Mouse (Mus musculus): Measurements from ENCODE around the gene Mmp14. TPM values are rescaled to one million over a fixed set of nuclear protein-coding genes. Genes with fewer than 3 reads are reported as not detected.

Gene Mmp14
- total RNA-seq, 2 experiments from 2014 or later, result 8.5 to 14.0 TPM

- Histone ChIP-seq H3K27ac (no peak overlapping the region), H3K4me3 (no peak overlapping the region)
- no peak for TF ChIP-seq CTCF (IDR thresholded peaks at IDR 0.05)
- intact Hi-C loops (cut with DNase I), result no loop called here
- DNase-seq, result no peak
Measured at GRCm38 (mm10) chr14:54474744-54475143, 43.3 kb downstream of the Mmp14 start.

DNA sequence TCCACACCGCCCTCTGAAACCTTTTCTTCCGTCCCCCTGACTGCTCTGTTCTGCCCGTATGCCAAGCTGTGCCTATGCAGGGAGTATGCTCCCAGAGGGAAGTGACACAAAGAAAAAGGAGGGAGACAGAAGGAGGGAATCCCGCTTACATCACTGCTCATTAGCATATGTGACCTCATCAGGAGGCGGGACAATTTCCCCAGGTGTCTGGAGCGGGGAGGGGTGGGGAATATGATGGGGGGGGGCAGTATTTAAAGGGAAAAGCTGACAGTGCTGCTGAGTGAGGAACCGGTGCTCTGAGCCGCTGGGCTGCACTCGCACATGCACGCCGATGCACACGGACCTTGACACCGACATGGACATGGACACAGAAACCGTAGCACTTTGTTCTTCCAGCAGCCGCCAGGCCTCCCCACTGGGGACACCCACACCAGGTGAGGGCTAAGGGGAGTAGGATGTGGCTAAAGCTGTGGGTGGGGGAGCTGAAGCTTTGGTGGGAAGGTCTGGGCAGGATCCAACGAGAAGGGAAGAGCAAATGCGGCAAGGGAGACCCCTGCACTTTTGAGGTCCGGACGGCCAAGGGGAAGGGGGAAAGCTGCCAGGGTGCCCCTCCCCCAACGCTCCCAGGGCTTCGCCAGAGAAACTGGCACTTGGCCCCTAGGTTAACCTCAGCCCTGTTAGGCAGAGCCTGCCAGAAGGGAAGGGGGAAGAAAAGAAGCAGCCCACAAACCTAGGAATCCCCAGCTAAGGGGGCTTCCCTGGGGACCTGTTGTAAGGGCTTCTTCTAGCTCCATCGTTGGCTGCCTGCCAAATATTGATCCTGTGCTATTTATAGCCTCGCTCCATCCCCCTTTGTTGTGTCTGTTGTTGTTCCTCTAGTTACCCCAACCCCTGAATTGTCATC, 44.8 kb downstream of the Mmp14 start, which contains the start of gene Rem2:
Rem2 (plus strand) TSS at position 160 of the 904 bp plus-strand sequence.
- H3K27ac ChIP-seq, result no peak within 1 kb of the TSS
- no peak for TF ChIP-seq CTCF (IDR thresholded peaks at IDR 0.05)
- intact Hi-C loops (cut with DNase I), result no loop called here
- DNase-seq, result peak; percentile 22
- H3K4me3 ChIP-seq, result peak within 1 kb of the TSS; percentile 52

DNA sequence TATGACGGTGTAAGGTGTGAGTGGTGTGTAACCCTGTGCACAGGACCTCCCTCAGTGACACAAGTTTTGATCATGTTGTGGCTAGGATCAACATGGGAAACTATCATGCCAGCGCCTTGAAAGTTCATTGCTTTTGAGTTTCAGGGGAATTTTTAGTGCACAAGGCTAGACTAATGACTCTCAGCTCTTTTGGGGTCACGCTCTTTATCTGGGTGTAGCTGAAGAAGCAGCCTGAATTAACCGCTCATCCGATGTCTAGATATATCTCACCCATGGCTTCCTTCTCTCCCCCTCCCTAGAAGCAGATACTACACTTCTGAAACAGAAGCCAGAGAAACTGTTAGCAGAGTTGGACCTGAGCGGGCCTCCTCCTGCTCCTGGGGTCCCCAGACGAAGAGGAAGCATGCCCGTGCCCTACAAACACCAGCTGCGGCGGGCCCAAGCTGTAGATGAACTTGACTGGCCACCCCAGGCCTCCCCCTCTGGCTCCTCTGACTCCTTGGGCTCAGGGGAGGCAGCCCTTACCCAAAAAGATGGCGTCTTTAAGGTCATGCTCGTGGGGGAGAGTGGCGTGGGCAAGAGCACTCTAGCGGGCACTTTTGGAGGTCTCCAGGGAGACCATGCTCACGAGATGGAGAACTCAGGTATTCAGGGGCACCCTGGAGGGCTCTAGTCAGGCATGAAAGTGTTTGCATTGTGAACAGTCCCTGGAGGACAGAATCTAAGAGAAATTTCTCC, 45.9 kb downstream of the Mmp14 start:
- no peak for TF ChIP-seq CTCF (IDR thresholded peaks at IDR 0.05)
- intact Hi-C loops (cut with DNase I), result no loop called here
- H3K27ac ChIP-seq, result no peak overlapping the region
- no peak for DNase-seq
- H3K4me3 ChIP-seq, result no peak overlapping the region

GRCm38 (mm10) chr14:54479451-54479920, 48.1 kb downstream of the Mmp14 start:
- no peak for DNase-seq
- intact Hi-C loops (cut with DNase I), result no loop called here
- Histone ChIP-seq H3K27ac (no peak overlapping the region), H3K4me3 (peak overlapping the region; percentile 67)
- no peak for TF ChIP-seq CTCF (IDR thresholded peaks at IDR 0.05)

DNA sequence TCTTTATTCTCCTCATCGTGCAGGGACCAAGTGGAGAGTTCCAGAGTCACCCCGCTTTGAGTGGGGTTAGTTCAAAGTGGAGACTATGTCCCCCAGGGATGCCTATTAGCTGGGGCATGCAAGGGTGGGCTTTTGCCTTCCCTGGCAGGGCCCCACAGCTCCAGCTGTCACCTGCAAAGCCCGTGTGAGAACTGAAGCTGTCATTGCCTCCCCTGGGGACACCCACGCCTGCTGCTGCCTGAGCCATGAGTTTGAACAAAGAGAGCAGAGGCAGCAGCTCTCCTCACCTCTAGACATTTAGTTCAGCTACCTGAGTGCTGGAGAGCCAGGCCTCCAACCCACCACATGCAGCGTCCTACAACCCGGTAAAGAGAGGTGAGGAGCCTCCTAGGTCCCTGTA, 49.3 kb downstream of the Mmp14 start:
- DNase-seq, result no peak
- no peak for TF ChIP-seq CTCF (IDR thresholded peaks at IDR 0.05)
- intact Hi-C loops (cut with DNase I), result no loop called here
- no peak overlapping the region for H3K27ac ChIP-seq
- no peak overlapping the region for H3K4me3 ChIP-seq

- Histone ChIP-seq H3K27ac (no peak overlapping the region), H3K4me3 (no peak overlapping the region)
- intact Hi-C loops (cut with DNase I), result no loop called here
- no peak for DNase-seq
- TF ChIP-seq CTCF (IDR thresholded peaks at IDR 0.05), result no peak
Measured at GRCm38 (mm10) chr14:54481402-54481801, 50.0 kb downstream of the Mmp14 start.

- no peak for DNase-seq
- intact Hi-C loops (cut with DNase I), result no loop called here
- H3K4me3 ChIP-seq, result no peak overlapping the region
- no peak overlapping the region for H3K27ac ChIP-seq
- TF ChIP-seq CTCF (IDR thresholded peaks at IDR 0.05), result peak; percentile 72
Measured at GRCm38 (mm10) chr14:54482498-54482897, 51.1 kb downstream of the Mmp14 start.

GRCm38 (mm10) chr14:54485899-54486298, 54.5 kb downstream of the Mmp14 start:
- intact Hi-C loops (cut with DNase I), result no loop called here
- Histone ChIP-seq H3K27ac (no peak overlapping the region), H3K4me3 (no peak overlapping the region)
- no peak for TF ChIP-seq CTCF (IDR thresholded peaks at IDR 0.05)
- no peak for DNase-seq

GRCm38 (mm10) chr14:54487732-54488131, 56.3 kb downstream of the Mmp14 start:
- intact Hi-C loops (cut with DNase I), result no loop called here
- no peak overlapping the region for H3K27ac ChIP-seq
- no peak for TF ChIP-seq CTCF (IDR thresholded peaks at IDR 0.05)
- DNase-seq, result no peak
- H3K4me3 ChIP-seq, result no peak overlapping the region

DNA sequence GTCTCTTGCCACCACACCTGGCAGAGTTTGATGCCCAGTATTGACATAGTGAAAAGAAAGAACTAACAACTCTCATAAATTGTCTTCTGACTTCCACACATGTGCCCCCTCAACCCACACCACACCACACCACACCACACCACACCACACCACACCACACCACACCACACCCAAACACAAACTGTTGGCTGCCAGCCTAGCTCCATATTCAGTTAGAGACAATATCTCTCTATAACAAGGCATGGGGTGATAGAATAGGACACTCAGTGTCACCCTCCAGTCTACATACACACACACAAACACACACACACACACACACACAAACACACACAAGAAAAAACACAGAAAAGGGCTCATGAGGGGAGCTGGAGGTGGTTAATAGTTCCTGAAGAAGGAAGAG, 56.9 kb downstream of the Mmp14 start:
- no peak for TF ChIP-seq CTCF (IDR thresholded peaks at IDR 0.05)
- no peak for DNase-seq
- intact Hi-C loops (cut with DNase I), result no loop called here
- Histone ChIP-seq H3K4me3 (no peak overlapping the region), H3K27ac (no peak overlapping the region)

DNA sequence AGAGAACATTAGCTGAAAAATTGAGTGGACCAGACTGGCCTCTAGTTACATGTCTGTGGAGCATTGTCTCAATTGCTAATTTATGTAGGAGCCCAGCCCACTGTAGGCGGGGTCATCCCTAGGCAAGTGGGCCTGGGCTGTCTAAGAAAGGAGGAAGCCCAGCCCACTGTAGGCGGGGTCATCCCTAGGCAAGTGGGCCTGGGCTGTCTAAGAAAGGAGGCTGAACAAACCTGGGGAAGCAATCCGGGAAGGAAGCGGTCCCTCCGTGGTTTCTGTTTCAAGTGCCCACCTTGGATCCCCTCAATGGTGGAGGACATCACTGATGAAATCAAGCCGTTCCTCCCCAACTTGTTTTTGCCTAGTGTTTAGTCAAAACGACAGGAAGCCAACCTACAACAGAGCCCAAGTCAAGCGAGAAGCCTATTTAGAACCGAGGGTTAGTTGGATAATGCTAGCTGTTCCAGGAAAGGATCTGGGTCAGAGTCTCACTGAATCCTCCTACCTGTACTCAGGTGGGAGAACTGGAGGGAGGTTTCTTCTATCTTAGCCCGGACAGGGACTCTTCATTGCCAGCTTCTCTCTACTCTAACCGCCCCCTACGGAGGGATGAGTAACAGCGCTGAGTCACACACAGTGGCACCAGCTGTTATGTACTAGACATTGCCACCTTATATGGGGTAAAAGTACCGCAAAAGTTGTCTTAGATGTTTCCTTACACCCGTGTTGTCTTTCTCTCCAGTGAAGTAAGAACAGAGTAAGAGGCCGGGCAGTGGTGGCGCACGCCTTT, 61.1 kb downstream of the Mmp14 start:
- no peak overlapping the region for H3K27ac ChIP-seq
- DNase-seq, result no peak
- intact Hi-C loops (cut with DNase I), result no loop called here
- no peak for TF ChIP-seq CTCF (IDR thresholded peaks at IDR 0.05)
- H3K4me3 ChIP-seq, result no peak overlapping the region

GRCm38 (mm10) chr14:54493236-54493635, 61.8 kb downstream of the Mmp14 start:
- no peak for DNase-seq
- H3K27ac ChIP-seq, result no peak overlapping the region
- H3K4me3 ChIP-seq, result no peak overlapping the region
- TF ChIP-seq CTCF (IDR thresholded peaks at IDR 0.05), result no peak
- intact Hi-C loops (cut with DNase I), result no loop called here

All from gastrocnemius, adult 2 months (tissue).